Mouse (Mus musculus): ENCODE results near the gene Olfr128.
"Not testable (repeated sequence)": the region's sequence is repeated elsewhere in the genome, so short reads cannot be mapped to it uniquely, and the experiment has no call there.

Olfr128 gene

DNA sequence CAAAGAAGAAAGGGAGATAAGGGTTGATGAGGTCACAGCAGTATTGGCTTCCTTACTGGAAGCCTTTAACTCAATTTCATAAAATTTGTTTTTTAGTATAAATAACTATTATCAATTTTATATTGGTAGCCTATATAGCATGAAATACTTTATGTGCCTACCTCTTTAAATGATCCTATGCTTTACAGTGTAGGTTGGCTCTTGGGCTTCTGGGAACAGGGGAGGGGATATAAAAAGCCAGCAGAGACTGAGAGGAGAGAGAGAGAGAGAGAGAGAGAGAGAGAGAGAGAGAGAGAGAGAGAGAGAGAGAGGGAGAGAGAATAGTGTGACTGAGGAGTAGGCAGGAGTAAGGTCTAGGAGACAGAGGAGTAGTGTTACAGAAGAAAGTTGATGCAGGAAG is at the start of gene Olfr128:
Gene Olfr128 (plus strand): TSS at position 301 of the 400 bp plus-strand sequence.
- DNase-seq (ENCODE audit: low spot score in 2 of 2): no peak

GRCm38 (mm10) chr17:37873830-37874229 is 46.5 kb upstream of the Olfr128 start:
- no peak for DNase-seq (ENCODE audit: low spot score in 2 of 2)

DNA sequence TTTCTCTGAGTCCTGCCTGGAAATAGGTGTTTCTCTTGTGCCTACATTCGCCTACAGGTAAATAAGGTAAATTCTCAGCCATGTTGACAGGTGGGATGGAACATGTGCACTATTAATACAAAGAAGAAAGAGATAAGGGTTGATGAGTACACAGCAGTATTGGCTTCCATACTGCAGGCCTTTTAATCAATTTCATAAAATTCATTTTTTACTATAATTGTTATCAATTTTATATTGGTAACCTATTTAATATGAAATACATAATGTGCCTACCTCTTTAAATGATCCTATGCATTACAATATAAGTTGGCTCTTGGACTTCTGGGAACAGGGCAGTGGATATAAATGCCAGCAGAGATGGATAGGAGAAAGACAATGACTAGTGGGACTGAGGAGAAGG is 20.2 kb upstream of the Olfr128 start, which contains the start of gene Olfr127:
Gene Olfr127 (plus strand): TSS at position 301 of the 400 bp plus-strand sequence.
- DNase-seq (ENCODE audit: low spot score in 2 of 2): no peak

DNA sequence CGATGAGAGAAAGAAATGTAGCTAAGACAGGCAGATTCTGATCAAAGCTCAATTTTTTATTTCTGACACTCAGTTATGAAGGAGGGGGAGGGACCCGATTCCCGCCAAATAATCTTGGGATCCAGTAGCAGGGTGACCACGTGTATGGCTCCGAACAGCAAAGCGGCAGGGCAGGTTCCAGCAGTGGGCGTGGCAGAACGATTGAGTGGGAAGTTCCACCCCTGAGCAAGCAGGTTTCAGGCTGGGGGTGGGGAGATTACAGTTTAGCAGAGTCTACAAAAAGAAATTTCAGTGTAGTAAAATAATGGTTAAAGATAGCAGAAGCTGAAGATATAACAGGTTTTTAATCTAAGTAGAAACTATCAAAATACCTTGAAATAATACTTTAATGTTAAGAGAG is 13.5 kb upstream of the Olfr128 start:
- DNase-seq (ENCODE audit: low spot score in 2 of 2): not testable (repeated sequence)

- DNase-seq (ENCODE audit: low spot score in 2 of 2): no peak
These were observed 32.6 kb downstream of the Olfr128 start, which contains the start of gene Olfr761 for GRCm38 (mm10) chr17:37952979-37953378. Olfr761 (minus strand) TSS chr17:37953079.

DNA sequence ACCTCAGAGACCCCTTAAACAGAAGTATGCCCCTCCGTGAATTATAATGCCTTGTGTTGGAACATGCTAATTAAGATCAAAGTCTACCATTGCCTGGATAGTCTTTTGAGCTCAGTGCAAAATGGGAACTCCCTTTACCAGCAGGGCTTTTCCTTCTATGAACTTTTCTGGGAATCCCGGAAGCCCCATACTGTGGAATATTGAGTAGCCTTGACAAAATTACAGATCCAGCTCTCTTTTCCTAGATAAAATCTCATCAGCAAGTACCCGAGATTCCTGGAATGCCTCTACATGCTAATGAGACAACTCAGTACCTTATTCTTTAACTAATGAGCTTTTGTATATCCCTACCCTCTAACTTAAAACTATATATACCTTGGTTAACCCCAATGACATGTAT is 53.2 kb downstream of the Olfr128 start:
- no peak for DNase-seq (ENCODE audit: low spot score in 2 of 2)
